Comparison of ENCODE assay signal across 22 mouse cellular contexts in the genomic region with DNA sequence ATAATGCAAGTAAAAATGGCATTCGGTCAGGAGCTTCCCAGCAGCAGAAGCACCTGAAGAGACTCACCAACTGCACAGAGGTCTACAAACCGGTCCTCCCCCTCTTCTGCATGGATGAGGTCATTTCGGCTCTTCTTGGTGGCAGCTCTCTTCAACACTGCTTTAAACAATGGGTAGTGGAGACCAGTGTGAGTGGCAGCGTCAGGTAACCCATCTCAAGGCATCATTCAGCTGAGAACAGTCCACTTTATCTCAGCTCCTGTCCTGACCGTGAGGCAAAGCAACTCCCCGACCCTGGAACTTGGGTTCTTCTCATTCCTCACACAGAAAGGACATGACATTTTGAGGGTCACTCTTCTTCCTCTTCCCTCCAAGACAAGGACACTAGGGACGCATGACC. TPM values are rescaled to one million over a fixed set of nuclear protein-coding genes. Genes with fewer than 3 reads are reported as not detected.
DNase-seq lines count a peak whose midpoint lies in the region; ATAC-seq and TF ChIP-seq lines count a peak whose summit lies in the region.
"Had no signal": no experiment of that assay in that cellular context is flagged by ENCODE, and none has a peak within 500 bp of the region (broad histone marks: within the 10 kb centered on the region; RNA-seq: fewer than 3 reads in every experiment).

No protein-coding gene starts in this region.

- no peak for ATAC-seq in intestine, embryonic 14.5 days (replicated peaks; ENCODE audit: low FRiP score, low TSS enrichment, low read depth)
- no peak for ATAC-seq in intestine, embryonic 15.5 days
- ATAC-seq: forebrain, embryonic 13.5 days; intestine, embryonic 16.5 days; Patski had no signal

- WGBS in cerebellum, adult 2 months = 64% methylated on average over 7 of the region's 7 CpGs
- 83% methylated on average over 7 of the region's 7 CpGs for WGBS in intestine, embryonic 14.5 days
- 85% methylated on average over 7 of the region's 7 CpGs for WGBS in intestine, embryonic 15.5 days

- H3K27me3 ChIP-seq in cerebellum, adult 2 months (ENCODE audit: control insufficient read depth, insufficient read depth, low read length) = no peaks in the 10 kb centered on the region
- no peaks in the 10 kb centered on the region for H3K27me3 ChIP-seq in intestine, embryonic 14.5 days (replicated peaks; ENCODE audit: control insufficient read depth, insufficient read depth, low read length)
- no peaks in the 10 kb centered on the region for H3K27me3 ChIP-seq in intestine, embryonic 15.5 days (replicated peaks)
- H3K27me3 ChIP-seq: CH12.LX; forebrain, embryonic 13.5 days; heart, embryonic 13.5 days; hindbrain, embryonic 12.5 days; hindbrain, embryonic 15.5 days had no signal

- peak overlapping the region; percentile 64 for H3K27ac ChIP-seq in cerebellum, adult 2 months (ENCODE audit: insufficient read depth, low read length)
- no peak overlapping the region for H3K27ac ChIP-seq in intestine, embryonic 14.5 days (ENCODE audit: low read depth)
- H3K27ac ChIP-seq in intestine, embryonic 15.5 days = no peak overlapping the region
- H3K27ac ChIP-seq in cortical plate, adult 2 months (ENCODE audit: insufficient read depth, low read length) = peak overlapping the region; percentile 88; the same call in 1 of the 2 replicates
- H3K27ac ChIP-seq: forebrain, embryonic 10.5 days; forebrain, embryonic 13.5 days; heart, embryonic 13.5 days; hindbrain, embryonic 12.5 days; hindbrain, embryonic 15.5 days had no signal

- no peak overlapping the region for H3K4me3 ChIP-seq in cerebellum, adult 2 months (replicated peaks; ENCODE audit: insufficient read depth, low read depth, low read length)
- no peak overlapping the region for H3K4me3 ChIP-seq in intestine, embryonic 14.5 days (ENCODE audit: low read depth, low read length)
- H3K4me3 ChIP-seq in intestine, embryonic 15.5 days (replicated peaks) = no peak overlapping the region
- H3K4me3 ChIP-seq in cortical plate, adult 2 months (ENCODE audit: insufficient read depth, low read length) = no peak overlapping the region
- H3K4me3 ChIP-seq: forebrain, embryonic 10.5 days; forebrain, embryonic 13.5 days; heart, embryonic 13.5 days; hindbrain, embryonic 12.5 days; hindbrain, embryonic 15.5 days had no signal

- H3K9ac ChIP-seq in intestine, embryonic 14.5 days (ENCODE audit: low read length) = no peak overlapping the region
- H3K9ac ChIP-seq in intestine, embryonic 15.5 days = no peak overlapping the region
- H3K9ac ChIP-seq: forebrain, embryonic 13.5 days; heart, embryonic 13.5 days; hindbrain, embryonic 12.5 days; hindbrain, embryonic 15.5 days had no signal

- TF ChIP-seq CTCF in cerebellum, adult 2 months (IDR thresholded peaks at IDR 0.05; ENCODE audit: borderline replicate concordance, insufficient read depth, low read depth, low read length) = no peak
- no peak for TF ChIP-seq CTCF in cortical plate, adult 2 months (IDR thresholded peaks at IDR 0.05; ENCODE audit: extremely low read depth, insufficient read depth, low read length)

- TF ChIP-seq POLR2A in cerebellum, adult 2 months (IDR thresholded peaks at IDR 0.05; ENCODE audit: borderline replicate concordance, insufficient read depth, low read length) = no peak
- TF ChIP-seq POLR2A in cortical plate, adult 2 months (IDR thresholded peaks at IDR 0.05; ENCODE audit: extremely low read depth, insufficient read depth, low read length) = no peak

- no peaks in the 10 kb centered on the region for H3K36me3 ChIP-seq in intestine, embryonic 14.5 days (ENCODE audit: control insufficient read depth, insufficient read depth, low read length)
- H3K36me3 ChIP-seq in intestine, embryonic 15.5 days = no peaks in the 10 kb centered on the region
- H3K36me3 ChIP-seq: forebrain, embryonic 10.5 days; G1E; heart, embryonic 13.5 days had no signal

- no peaks in the 10 kb centered on the region for H3K9me3 ChIP-seq in intestine, embryonic 14.5 days (ENCODE audit: control insufficient read depth, low read length)
- H3K9me3 ChIP-seq in intestine, embryonic 15.5 days = no peaks in the 10 kb centered on the region
- H3K9me3 ChIP-seq: forebrain, embryonic 10.5 days; forebrain, embryonic 13.5 days; G1E; heart, embryonic 13.5 days; hindbrain, embryonic 12.5 days; hindbrain, embryonic 15.5 days had no signal

- no peak overlapping the region for H3K4me2 ChIP-seq in intestine, embryonic 14.5 days (ENCODE audit: low read length)
- no peak overlapping the region for H3K4me2 ChIP-seq in intestine, embryonic 15.5 days (replicated peaks)
- H3K4me2 ChIP-seq: forebrain, embryonic 13.5 days; heart, embryonic 13.5 days; hindbrain, embryonic 12.5 days; hindbrain, embryonic 15.5 days had no signal

- DNase-seq in cerebellum, adult 2 months = peak in 1 of 2 experiments; percentile 25
- no peak for DNase-seq in cerebellum, adult 9-10 months
- peak; percentile 21 for DNase-seq in intestine, embryonic 14.5 days (ENCODE audit: low spot score)
- DNase-seq in lung, postnatal 25 days (ENCODE audit: low spot score) = no peak
- DNase-seq: adrenal gland, postnatal 10 days; adrenal gland, postnatal 36 days; B cell, adult 2 months; embryo, embryonic 11 days; gastrocnemius, postnatal 10 days; gastrocnemius, postnatal 36 days; kidney, adult 18-20 months had no signal

- H3K4me1 ChIP-seq in cerebellum, adult 2 months (ENCODE audit: control insufficient read depth, insufficient read depth, low read length) = peaks cover 7% of the 10 kb centered on the region
- no peaks in the 10 kb centered on the region for H3K4me1 ChIP-seq in intestine, embryonic 14.5 days (replicated peaks; ENCODE audit: control insufficient read depth, insufficient read depth, low read length)
- no peaks in the 10 kb centered on the region for H3K4me1 ChIP-seq in intestine, embryonic 15.5 days (replicated peaks)
- peaks cover 10% of the 10 kb centered on the region for H3K4me1 ChIP-seq in cortical plate, adult 2 months (ENCODE audit: control insufficient read depth, insufficient read depth, low read length)
- H3K4me1 ChIP-seq: forebrain, embryonic 10.5 days; forebrain, embryonic 13.5 days; hindbrain, embryonic 12.5 days; hindbrain, embryonic 15.5 days had no signal

RNA-seq across cellular contexts. Expression of a gene that starts 45.0 kb away (rescaled TPM):
- polyA plus RNA-seq in cerebellum, adult 2 months (2012; rRNA removed) = 32.9 and 35.5 TPM in 2 replicates
- 0.91 and 1.0 TPM in 2 replicates for polyA plus RNA-seq in intestine, embryonic 14.5 days (2014; fragmentation: Nextera tagmentation; extraction: Ambion mirVana)
- polyA plus RNA-seq in intestine, embryonic 15.5 days (2015; fragmentation: Nextera tagmentation; extraction: Ambion mirVana) = 0.70 and 1.2 TPM in 2 replicates
- 60.0 and 66.4 TPM in 2 replicates for polyA plus RNA-seq in cortical plate, adult 2 months (2012; rRNA removed)
- polyA plus RNA-seq: G1E had no signal

Comparison
In these comparisons a context has a peak if more than half of its experiments do, and no peak if none do; other contexts are left out.
1. H3K27ac ChIP-seq: peak in cerebellum, adult 2 months (single experiment) and cortical plate, adult 2 months (single experiment); none in intestine, embryonic 14.5 days (single experiment) and intestine, embryonic 15.5 days (single experiment).
2. RNA of a gene that starts 45.0 kb away (polyA plus RNA-seq): 60.0 to 66.4 TPM in cortical plate, adult 2 months and 32.9 to 35.5 TPM in cerebellum, adult 2 months; 0.91 to 1.0 TPM in intestine, embryonic 14.5 days and 0.70 to 1.2 TPM in intestine, embryonic 15.5 days; every median in the first group is over 10 times any median in the second.